Mouse (Mus musculus): ENCODE data around the gene Cenpp.
"Not testable (repeated sequence)": the region's sequence is repeated elsewhere in the genome, so short reads cannot be mapped to it uniquely, and the experiment has no call there.

The Cenpp gene

GRCm38 (mm10) chr13:49607714-49608113, 44.9 kb downstream of the Cenpp start, which contains the start of gene Ogn:
TSS of gene Ogn (plus strand) at chr13:49608046.
- DNase-seq (ENCODE audit: low spot score in 2 of 2): no peak

DNA sequence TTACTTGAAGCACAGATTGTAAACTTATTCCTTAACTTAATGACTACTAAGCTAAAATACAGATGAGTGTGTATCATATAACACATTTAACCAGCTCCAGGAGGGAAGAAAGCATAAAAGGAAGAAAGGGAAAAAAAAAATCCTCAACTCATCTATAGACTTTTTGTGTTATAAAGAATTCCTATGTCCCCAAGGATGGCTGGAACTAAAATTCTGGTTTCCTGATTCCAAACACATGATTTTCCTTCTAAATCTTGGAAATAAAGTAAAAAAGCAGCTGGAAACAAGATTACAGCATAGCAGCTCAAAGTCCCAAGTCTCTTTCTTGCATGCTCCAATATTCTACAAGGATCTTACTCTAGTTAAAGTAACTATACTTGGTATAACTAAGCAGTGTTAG, 49.0 kb downstream of the Cenpp start:
- DNase-seq (ENCODE audit: low spot score in 2 of 2): no peak

DNA sequence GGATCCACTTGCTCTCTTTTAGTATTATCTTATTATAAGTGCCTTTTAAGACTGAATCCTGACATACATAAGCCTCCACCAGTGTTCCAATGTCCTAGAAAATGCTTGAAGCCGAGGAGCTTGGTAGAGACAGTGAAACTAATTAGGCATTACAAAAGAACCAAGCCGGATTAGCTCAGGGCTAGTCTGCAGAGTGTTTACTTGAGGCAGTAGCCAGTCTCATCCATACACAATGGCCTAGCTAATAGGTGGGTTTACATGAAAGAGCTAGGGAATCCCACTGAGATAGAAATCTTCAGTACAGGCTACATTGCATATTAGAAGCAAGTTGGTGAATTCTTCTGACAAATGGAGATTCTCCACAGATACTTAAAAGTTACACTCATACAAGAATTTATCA, 50.0 kb downstream of the Cenpp start:
- not testable (repeated sequence) for DNase-seq (ENCODE audit: low spot score in 2 of 2)

DNA sequence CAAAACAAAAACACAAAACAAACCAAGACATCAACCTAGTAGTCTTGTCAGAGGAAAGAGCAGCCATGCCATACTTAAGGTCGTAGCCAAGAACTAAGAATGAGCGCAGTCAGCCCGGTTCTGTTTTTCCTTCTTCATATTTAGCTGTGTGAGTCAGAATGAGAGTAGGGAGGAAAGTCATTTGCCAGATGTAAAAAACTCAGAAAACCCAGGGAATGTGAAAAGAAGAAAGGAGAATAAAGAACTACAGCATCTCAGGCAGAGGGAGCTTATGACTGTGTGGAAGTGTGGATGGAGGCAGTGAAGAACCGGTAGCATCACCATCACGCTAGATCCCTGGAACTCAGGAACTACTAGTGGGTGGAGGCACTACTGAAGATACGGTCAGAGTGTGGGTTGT, 66.5 kb downstream of the Cenpp start:
- no peak for DNase-seq (ENCODE audit: low spot score in 2 of 2)

- DNase-seq (ENCODE audit: low spot score in 2 of 2): no peak
Observed at GRCm38 (mm10) chr13:49584307-49585005, 68.1 kb downstream of the Cenpp start.

- DNase-seq (ENCODE audit: low spot score in 2 of 2): no peak
Observed at GRCm38 (mm10) chr13:49583859-49584258, 68.7 kb downstream of the Cenpp start.

GRCm38 (mm10) chr13:49581541-49582530, 70.7 kb downstream of the Cenpp start, which contains the start of gene Omd:
TSS of gene Omd (plus strand) at chr13:49582462.
- DNase-seq (ENCODE audit: low spot score in 2 of 2): no peak

GRCm38 (mm10) chr13:49571418-49571817, 81.2 kb downstream of the Cenpp start:
- no peak for DNase-seq (ENCODE audit: low spot score in 2 of 2)

DNA sequence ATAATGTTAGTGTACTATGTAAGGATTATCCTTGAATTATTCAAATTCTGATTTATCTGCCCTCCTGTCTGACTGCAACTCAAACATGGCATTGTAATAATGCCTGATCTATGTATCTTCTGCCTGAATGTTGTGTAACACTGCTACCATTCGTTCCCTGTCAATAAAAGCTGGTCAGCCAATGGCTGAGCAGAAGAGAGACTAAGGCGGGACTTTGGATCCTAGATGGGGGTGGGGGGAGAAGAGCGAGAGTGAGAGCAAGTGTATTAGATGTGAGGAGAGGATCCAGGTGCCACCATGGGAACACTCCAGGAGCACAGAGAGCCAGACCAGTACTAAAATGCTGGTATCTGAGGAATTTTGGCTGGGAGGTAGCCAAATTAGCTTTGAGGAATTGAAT, 82.2 kb downstream of the Cenpp start:
- DNase-seq (ENCODE audit: low spot score in 2 of 2): no peak

DNA sequence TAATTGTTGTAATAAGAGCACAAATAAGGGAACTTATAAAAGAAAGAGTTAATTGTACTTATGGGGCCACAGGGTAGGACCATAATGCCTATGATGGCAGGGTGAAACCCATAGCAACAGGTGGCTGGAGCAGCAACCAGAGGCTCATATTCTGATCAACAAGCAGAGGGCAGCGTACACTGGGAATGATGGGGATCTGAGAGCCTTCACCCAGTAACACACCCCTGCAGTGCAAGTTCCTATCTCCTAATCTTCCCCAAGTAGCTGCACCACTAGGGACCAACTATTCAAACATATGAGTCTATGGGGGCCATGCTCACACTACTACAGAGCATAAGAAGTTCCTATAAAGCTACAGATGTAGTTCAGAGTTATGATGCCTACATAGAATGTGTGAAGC, 88.2 kb downstream of the Cenpp start:
- no peak for DNase-seq (ENCODE audit: low spot score in 2 of 2)

- no peak for DNase-seq (ENCODE audit: low spot score in 2 of 2)
Observed at GRCm38 (mm10) chr13:49560886-49561285, 91.7 kb downstream of the Cenpp start.

- peak in 1 of 2 experiments; percentile 17 for DNase-seq (ENCODE audit: low spot score in 2 of 2)
Observed at GRCm38 (mm10) chr13:49559185-49559584, 93.4 kb downstream of the Cenpp start.

- no peak for DNase-seq (ENCODE audit: low spot score in 2 of 2)
Observed at GRCm38 (mm10) chr13:49556924-49557323, 95.7 kb downstream of the Cenpp start.

DNA sequence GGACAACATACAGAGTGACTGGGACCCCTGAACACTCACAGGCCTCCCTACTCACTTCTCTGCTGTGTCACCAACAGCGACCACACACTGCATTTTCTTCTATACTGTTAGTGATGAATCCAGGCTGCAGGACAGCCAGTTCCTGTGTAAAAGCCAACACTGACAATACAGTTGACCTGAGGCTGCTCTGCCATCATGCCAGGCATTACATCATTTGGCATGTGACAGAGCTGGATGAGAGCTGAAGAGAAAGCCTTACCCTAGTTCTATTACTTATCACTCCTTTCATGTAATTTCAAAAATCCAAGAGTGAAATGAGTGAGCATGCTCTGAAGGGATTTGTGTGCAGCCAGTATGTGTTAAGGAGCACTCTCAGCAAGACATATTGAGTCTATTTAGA, 96.4 kb downstream of the Cenpp start:
- DNase-seq (ENCODE audit: low spot score in 2 of 2): no peak

- DNase-seq (ENCODE audit: low spot score in 2 of 2): no peak
Observed at GRCm38 (mm10) chr13:49554519-49554918, 98.1 kb downstream of the Cenpp start.

DNA sequence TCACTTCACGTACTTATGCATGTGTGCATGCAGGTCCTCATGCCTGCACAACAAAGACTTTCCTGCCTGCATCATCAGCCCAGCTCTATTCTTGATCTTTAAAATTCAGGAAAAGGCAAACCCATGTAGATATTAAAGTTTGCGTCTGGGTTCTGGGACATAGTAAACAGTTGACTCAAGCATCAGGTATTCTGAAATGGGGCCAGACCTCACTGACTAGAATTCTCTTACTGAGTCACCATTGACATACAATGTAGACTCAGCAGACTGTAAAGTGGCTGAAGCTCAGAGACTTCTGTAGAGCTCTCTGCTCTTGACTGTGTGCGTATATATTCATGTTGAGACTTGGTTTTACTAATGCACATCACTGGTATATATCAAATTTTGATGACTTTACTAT, 103.0 kb downstream of the Cenpp start:
- no peak for DNase-seq (ENCODE audit: low spot score in 2 of 2)

- no peak for DNase-seq (ENCODE audit: low spot score in 2 of 2)
Observed at GRCm38 (mm10) chr13:49547563-49548150, 104.9 kb downstream of the Cenpp start.

GRCm38 (mm10) chr13:49546517-49546916, 106.1 kb downstream of the Cenpp start:
- no peak for DNase-seq (ENCODE audit: low spot score in 2 of 2)

DNA sequence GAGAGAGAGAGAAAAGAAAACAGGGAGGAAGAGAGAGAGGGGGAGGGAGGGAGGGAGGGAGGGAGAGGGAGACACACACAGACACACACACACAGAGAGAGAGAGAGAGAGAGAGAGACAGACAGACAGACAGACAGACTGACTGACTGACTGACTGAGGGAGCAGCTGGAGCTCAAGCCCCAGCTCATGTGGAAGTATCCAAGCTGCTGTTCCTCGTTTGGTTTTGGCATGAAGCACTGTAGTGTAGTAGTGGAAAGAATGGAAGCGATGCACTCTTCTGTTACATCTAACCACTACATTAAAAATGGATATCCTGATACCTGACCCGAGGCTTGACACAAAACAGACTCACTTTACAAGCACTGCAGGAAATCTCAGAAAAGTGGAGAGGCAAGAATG, 106.9 kb downstream of the Cenpp start:
- DNase-seq (ENCODE audit: low spot score in 2 of 2): no peak

DNA sequence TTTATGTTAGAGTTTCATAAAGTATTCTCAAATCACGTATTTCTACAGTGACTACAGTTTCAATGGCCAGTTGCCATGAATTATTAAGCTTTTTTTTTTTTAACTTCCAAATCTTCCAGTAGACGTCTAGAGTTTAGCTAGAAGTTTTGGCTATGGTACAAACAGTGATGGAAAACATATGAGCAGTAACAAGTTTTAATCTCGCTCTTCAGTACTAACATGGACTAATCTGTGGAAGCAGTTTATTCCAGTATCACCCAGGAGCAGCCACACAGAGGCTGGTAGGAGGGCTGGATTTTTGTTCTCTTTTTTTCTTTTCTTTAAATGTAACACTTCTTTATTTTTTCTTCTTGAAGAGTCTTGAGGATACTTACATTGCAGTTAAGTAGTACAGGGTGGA, 108.3 kb downstream of the Cenpp start, which contains the start of gene Aspn:
Gene Aspn (plus strand): TSS at position 165 of the 400 bp plus-strand sequence.
- no peak for DNase-seq (ENCODE audit: low spot score in 2 of 2)

DNA sequence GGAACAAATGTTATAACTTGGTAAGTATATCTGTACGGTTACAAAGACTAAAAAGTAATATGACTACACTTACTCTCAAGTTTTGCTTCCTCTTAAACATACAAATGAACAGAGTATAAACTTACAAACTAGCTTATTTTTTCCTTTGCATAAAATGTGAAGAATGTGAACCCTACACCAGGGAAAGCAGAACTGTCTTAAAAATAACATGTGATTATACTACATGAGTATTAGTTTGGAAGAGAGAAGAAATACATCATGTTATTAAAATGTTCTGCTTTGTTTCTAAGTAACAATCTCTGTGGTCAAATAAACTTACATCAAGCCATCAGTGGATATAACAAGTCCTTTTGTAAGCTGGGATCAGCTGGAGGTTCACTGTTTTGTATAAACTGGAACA, 113.9 kb downstream of the Cenpp start:
- no peak for DNase-seq (ENCODE audit: low spot score in 2 of 2)

DNA sequence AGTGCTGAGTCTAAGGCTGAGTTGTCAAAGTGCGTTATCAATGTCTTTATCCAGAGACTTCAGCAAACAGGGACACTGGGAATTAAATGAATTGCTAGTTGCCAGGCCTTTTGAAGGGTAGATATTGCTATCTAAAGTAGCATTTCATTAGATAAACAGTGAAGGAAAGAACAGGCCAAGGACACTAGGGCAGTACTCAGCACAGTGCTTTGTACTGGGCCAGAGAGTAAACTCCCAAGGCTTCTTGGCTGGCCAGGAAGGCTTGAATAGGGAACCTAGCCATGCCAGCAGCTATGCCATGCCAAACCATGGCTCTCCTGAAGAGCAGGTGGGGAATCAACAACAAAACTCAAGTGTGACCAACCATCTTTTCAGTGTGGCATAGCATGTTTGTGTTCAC, 115.6 kb downstream of the Cenpp start:
- no peak for DNase-seq (ENCODE audit: low spot score in 2 of 2)

Data from cerebellum, postnatal 4 days (tissue).